Mouse (Mus musculus) hindlimb bud, embryonic 11.5 days (tissue): Measurements from ENCODE around the gene Aktip.

Experiments used
- DNase-seq: peaks from one replicate; pipeline ENCODE4 v3.0.0-alpha.2; 2012; ENCODE audit warnings: low read depth, low spot score; ENCODE audit errors: extremely low spot score

Gene Aktip

DNA sequence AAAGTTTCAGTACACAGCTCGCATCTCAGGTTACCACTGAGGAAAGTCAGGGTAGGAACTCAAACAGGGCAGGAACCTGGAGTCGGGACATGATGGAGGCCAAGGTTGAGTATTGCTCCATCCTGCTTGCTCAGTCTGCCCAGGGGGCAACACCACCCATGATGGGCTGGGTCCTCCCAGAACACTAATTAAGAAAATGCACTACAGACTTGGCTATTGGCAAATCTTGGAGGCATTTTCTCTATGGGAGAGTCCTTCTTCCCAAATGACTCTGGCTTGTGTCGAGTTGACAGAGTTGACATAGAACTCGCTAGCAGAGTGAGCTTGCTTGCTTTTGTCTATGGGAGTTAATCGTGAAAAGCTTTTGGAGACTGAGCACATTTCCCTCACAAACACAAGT lies 6.8 kb downstream of the Aktip start:
- DNase-seq, result no peak

DNA sequence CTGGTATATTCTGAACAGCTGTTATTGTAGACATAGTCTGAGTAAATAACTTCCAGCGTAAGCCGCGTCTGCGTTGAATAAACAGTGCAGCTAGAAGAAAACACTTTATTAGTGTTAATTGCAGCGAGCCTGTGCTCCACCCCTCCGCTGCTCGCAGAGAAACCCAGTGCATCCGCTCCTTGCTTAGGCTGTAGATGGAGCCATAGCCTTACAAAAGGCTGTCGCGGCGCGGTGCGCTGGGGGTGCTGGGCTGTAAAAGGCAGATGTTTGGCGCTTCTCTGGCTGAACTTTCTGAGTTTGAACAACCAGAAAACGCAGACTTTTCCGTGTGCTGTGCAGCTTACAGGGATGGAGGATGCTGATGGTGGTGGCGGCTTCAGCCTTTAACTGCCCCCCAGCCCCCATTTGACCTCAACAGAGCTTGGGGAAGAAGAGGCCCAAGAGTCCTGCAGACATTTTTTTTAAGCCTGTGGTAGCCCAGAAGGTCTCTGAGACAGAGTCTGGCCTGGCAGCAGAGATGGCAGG lies 8.9 kb downstream of the Aktip start:
- DNase-seq, result no peak

DNA sequence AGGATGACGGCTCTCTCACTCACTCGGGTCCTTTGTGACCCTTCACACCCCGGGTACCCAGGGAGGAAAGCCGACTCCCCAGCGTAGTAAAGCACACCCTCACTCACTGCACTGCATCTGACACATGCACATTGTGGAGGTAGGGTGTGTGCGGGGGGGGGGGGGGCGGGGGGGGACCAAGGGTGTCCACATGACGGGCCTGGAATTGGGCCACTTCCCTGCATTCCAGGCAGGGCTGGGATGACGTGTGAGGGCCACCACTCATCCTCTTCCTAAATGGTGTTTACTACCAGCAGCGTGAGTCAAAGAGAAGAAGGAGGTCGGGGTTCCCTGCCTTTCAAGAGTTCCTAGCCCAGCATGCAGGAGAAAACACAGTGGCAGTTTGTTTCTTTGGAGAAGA lies 11.6 kb downstream of the Aktip start:
- no peak for DNase-seq

DNA sequence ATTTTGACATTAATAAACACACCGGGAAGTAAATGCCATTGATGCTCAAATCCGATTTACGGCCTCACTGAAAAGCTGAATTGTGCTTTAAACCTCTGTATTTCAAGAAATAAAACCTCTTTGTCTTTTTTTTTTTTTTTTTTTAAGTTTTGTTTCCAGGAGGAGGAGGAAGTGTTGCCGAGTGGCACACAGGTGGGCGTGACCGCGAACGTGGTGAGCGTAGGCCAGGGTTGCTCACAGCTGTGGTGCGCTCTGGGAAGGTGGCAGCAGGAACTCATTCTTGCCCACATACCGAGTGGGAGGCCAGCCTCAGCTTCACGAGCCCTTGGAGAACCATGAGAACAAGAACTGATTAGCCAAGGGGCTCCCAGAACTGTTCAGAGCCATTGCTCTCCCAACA lies 13.4 kb downstream of the Aktip start:
- no peak for DNase-seq

DNA sequence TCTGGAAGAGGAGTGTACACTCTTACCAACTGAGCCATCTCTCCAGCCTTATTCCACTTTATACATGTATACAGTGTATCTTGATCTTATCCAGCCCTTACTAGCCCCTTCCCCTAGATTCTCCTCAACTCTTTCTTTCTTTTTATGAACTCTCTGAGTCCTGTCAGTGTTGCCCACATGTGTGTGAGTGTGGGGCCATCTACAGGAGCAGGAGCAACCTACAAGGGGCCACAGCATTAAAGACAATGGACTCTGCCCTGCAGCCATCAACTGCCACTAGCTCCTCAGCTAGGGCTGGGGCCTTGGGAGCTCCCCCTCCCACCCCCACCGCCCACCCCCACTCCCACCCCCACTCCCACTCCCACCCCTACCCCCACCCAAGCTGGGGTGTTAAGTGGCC lies 22.1 kb downstream of the Aktip start:
- no peak for DNase-seq

DNA sequence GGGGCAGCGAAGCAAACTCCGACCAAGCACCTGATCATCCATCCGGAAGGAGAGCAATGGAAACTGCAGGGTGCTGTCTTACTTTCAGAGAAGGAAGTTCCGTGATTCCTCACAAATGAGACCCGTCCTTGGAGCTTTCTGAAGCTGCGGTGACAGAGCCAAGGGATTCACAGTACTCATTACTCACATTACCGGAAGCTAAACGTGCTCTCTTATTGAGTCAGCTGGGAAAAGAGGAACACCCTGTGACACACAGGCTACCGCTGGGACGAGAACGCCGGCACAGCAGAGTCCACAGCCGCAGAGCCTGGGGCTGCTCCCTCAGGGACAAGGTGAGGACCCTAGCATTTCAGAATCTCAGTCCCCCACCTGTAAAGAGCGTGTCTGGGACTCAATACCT lies 23.6 kb downstream of the Aktip start:
- no peak for DNase-seq

DNA sequence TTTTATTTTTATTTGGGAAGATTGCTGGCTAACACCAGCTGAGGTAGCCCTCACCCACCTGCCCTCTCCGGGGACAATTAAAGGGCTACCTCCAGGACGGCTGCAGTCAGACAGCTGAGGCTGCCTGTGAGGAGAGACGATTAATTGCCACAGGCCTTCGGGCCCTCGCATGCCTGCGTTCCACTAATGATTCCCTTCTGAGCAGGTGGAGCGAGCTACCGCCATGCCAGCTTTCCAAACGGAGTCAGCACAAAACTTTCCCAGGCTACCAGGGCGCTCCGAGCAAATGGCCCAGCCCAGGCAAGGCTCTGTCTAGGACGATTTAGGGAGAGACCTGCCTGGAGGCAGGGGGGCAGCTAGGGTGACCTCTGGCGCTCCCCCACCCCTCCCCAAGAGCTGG lies 28.2 kb downstream of the Aktip start:
- DNase-seq, result no peak

DNA sequence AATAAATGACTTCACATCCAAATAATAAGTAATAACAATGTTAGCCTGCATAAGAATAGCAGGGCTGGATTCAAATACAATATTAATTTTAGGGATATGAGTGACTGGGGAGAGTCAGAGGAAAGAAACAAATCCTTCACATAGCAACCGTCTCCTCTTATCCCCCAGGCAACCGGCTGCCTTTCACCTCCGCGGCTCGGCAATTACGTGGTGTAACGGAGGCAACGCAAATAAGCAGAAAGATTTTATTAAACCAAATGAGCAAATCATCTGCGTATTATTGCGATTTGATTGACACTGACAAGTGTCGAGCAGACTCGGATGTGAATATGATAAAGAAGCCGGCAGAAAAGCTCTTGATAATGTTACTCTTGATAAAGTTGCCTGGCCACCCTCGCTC lies 28.9 kb downstream of the Aktip start:
- no peak for DNase-seq

DNA sequence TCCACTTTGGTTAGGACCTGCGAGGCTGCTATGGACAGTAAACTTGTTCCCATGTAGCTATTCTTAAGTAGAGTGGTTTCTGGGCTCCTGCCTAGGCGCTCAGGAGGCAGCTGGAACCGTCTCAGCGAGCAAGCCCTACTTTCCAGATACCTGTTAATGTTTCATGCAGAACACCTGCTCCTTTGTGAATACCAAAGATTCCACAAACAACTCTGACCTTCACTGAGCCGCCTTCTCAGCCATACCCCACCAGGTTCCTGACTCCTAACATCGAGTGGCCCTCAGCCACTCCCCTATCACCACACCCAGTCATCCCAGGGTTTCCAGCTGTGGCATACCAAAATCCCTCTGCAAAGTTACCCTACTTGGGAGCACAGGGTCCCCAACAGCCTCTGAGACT lies 29.6 kb downstream of the Aktip start:
- no peak for DNase-seq

DNA sequence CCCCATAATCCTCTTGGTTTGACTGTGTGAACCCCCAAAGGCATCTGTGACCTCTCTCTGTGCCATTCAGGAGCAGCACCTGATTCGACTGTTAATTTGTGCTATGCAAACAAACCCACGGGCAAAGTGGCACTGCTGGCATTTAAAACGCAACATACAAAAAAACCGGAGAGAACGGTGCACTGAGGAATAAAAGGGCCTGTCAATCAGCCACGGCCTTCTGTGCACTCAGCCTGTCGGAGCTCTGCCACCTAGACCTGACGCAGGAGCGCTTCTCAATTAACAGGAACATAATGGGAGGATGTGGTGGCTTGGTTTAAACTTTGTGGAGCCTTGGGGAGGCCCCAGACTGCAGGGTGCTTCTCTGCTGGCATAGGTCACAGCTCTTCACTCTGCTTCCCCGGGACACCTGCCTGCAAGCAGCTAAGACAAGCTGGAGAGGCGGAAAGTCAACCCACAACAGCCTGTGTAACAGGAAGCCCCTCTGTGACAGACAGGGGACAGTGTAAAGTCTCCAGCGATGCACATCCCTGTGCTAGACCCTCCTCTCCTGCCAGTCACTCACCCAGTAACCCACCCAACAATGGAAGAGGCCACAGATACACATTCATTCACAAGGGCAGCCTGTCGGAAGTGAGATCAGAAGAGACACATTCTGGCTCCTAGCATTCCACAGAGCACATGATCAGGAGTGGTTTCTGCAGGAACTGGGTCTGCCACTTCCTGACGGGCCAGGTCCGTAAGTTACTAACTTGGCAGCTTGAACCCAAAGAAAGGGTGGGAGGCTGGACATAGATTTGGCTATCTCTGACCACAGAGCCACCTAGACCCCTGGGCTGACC lies 39.6 kb downstream of the Aktip start:
- DNase-seq, result no peak

DNA sequence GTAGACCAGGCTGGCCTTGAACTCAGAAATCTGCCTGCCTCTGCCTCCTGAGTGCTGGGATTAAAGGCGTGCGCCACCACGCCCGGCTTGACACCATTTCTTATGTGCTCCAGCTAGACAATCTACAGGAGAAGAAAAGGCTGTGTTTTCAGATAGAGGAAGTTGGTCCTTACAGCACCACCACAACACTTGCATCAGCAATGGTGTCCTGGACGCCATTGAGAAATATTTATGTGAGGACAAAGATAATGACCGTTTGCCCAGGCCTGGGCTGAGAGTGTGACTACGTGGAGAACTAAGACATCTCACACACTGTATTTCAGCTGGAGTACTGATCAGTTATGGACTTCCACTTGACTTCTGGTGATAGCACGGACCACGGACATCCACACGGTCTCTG lies 41.2 kb downstream of the Aktip start:
- DNase-seq, result no peak

DNA sequence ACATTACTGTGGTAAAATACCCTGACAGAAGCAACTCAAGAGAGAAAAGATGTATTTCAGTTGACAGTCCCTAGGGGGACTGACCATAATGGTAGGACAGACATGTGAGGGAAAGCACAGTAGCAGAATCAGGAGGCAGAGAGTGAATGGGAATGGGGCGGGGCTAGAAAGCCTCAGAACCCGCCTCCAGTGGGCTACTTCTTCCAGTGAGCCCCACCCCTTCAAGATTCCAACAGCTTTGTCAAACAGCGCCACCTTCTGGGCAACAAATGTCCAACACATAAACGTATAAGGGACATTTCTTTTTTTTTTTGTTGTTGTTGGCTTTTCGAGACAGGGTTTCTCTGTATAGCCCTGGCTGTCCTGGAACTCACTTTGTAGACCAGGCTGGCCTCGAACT lies 45.2 kb downstream of the Aktip start:
- DNase-seq, result no peak

DNA sequence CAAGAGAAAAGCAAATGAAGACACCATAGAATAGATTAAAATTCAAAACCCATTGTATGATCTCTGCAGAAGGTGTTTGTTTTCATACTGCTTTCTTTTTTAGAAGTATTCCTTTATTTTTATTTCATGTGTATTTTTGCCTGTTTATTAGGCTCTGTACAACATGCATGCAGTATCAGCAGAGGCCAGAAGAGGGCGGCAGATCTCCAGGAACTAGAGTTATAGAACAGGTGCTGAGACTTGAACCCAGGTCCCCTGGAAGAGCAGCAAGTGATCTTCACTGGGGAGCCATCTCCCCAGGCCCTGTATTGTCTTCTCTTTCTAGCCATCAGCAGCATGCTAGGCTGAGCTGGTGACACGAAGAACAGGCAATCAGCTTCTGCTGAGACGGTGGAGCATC lies 45.9 kb downstream of the Aktip start:
- no peak for DNase-seq

DNA sequence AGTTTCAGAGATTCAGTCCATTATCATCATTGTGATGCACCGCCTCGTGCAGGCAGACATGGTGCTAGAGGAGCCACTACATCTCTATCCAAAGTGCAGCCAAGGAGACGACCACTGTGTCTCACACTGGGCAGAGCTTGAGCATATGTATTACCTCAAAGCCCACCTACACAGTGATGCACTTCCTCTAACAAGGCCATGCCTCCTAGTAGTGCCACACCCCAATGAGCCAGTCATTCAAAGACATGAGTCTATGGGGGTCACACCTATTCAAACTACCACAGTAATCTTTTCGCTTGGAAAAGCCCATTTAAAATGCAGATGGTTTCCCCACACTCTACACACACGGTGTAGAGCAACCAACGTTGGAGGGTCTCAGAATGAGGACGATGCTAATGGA lies 48.2 kb downstream of the Aktip start:
- no peak for DNase-seq

DNA sequence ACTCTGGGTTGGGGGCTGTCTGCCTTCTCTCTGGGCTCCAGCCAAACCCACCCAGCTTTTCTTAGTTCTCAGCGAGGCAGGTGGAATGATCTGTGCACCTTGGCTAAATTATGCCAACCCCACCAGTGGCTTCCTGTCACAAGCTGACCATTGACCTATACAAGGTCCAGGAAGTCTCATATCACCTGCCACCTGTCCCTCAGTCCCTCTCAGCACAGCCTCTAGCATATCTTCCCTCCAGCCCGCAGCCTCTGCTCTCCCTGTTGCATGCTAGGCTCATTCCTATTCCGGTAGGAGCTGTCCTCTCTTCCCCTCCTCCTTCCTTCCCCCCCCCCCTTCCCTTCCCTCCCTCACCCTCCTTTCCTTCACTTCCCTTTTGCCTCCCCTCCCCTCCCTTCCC lies 50.5 kb downstream of the Aktip start:
- no peak for DNase-seq

DNA sequence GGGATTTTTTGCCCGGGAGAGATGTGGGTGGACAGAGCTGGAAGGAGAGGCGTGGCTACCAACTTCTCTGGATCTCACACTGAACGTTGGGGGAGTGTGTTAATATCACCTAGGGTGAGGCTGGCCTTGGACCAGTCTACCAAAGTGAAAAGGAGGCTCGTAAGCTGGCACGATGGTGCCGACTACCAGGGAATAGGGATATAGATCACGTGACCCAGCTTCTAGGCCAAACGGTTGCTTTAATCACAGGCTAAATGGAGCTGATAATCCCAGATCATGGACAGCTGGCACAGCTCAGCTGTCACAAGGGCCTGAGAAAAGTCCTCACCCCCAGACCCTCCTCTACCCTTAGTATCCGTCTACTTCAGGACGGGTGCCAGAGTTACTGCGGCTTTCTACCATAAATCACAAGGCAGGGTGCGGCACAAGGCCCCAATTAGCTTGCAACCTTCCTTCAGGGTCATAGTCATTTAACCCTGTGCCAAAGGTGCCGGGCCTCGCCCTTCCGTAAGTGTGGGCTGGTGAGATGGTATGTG lies 51.1 kb downstream of the Aktip start:
- no peak for DNase-seq

DNA sequence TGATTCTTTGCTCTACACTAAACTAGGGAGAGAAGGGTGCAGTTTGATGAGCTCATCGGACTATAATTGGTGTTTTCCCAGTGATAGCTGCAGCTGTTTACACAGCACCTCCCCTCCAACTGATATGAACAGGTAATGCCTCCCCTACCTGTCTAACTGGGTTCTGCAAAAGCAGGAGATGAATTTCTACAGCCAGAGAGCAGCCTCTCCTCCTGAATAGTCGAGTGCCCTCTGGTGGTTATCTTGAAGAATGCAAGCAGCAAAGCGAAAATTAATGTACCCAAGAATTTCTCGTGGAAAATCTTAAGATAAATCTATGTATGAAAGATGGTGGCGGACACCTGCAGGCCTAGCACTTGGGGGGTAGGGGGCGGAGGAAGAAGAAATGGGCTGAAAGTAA lies 52.1 kb downstream of the Aktip start:
- peak; percentile 28 for DNase-seq

DNA sequence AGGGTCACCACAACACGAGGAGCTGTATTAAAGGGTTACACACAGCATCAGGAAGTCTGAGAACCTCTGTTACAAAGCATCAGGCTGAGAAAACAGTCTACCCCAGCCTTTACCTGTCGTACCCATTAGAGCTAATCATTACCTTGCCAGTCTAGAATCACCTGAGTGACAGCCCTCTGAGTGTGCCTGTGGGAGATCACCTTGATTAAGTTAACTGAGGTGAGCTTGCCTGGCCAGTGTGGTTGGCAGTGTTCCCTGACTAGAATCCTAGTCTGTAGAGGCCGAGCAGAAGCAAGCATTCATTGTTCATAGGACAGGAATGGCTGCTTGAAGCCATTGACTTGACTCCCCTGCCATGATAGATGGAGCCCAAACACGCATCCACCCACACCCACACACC lies 58.9 kb downstream of the Aktip start:
- DNase-seq, result no peak

DNA sequence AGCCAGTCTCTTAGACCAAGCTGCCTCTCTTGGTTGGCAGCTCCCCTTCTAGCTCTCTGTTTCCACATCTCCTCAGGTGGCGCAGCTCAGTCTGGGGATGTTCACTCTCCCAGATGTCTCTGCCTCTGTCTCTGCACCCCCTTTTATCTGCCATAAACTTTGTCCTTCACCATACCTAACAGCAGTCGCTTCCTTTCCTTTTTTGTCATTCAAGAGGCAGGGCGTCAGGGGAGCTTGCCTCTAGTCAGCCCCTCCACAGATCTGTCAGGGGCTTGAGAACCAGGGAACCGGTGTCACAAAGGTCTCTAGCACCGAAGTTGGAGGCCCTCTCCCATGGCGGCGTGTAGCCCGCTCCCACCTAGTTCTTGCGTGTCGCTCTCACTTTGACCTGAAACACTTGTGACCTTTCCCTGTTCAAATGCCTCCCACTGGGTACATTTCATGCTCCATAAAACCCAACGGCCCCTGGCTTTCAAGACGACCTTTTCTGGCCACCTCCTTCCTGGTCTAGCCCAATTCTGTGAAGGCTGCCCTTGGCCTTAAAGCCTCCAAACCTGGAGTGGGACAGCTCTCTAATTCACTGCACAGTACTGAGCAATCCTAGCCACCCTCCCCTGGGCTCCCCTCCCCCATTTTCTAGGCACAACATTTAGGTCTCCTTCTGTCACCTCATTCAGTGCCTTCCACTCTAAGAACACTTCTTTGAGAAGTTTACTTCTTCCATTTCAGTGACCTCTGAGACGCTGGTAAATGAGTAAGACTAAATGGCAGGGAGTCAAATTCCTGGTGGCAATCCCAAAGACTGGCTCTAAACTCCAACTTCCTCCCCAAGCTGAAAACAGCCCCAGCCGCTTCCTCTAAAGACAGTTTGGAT lies 64.2 kb downstream of the Aktip start:
- no peak for DNase-seq

DNA sequence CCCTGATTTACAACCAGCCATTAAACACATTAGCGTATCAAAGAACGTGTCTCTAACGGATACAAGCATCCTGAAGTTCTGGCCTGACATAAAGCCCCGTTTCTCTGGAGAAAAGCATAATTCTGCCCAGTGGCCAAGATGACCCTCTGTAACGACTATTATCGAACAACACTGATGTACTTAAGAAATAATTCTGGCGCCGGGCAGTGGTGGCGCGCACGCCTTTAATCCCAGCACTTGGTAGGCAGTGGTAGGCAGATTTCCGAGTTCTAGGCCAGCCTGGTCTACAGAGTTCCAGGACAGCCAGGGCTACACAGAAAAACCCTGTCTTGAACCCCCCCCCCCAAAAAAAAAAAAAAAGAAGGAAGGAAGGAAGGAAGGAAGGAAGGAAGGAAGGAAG lies 65.1 kb downstream of the Aktip start:
- no peak for DNase-seq

DNA sequence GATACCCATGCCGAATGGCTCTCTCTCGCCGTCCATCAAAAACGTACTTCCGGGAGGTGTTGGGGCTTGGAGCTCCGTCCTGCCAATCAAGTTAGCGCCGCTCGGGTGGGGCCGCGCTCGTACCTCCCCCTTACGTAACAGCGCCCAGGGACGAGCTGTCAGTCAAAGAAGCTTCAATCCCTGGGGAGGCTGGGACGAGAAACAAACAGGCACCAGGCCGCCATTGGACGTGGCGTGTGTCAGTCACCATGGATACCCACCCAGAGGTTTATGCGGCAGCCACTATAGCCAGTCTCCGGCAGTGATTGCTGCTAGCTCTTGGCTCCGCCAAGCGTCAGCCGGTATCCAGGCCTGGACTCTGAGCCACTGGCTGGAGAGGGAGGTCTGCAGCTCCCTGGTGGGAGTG lies 65.7 kb downstream of the Aktip start:
- DNase-seq, result peak; percentile 94
